Mouse (Mus musculus) erythroblast, adult 5-6 weeks (primary cell): Measurements from ENCODE around the gene Sncb. TPM values are rescaled to one million over a fixed set of nuclear protein-coding genes. Genes with fewer than 3 reads are reported as not detected.
"Not testable (repeated sequence)": the region's sequence is repeated elsewhere in the genome, so short reads cannot be mapped to it uniquely, and the experiment has no call there.

Experiments
- ATAC-seq: replicated peaks from 2 replicates; pipeline ENCODE4 v1.8.0; 2016; ENCODE audit warnings: moderate number of reproducible peaks, mild to moderate bottlenecking, moderate TSS enrichment, inconsistent platforms; ENCODE audit not compliant: poor library complexity, low FRiP score, severe bottlenecking
- total RNA-seq, 2 experiments: library from RNA; stranded (forward) in 1 of 2; stranded (reverse) in 1 of 2; fragments of 150-400 nt in 1 of 2; fragments of 200-764, 138-1000 nt in 1 of 2; gene quantifications; 2 replicates each; pipeline versions ENCODE4 v1.2.3 to v1.2.4; 2015 to 2017; ENCODE audit warnings: low replicate concordance in 2 of 2

Gene Sncb
- total RNA-seq, 2 experiments from 2014 or later: not detected

- not testable (repeated sequence) for ATAC-seq
Observed at GRCm38 (mm10) chr13:54787591-54787990, 21.2 kb upstream of the Sncb start.

GRCm38 (mm10) chr13:54783698-54784097, 17.3 kb upstream of the Sncb start, which contains the start of gene Eif4e1b:
TSS of gene Eif4e1b (plus strand) at chr13:54783998.
- no peak for ATAC-seq

DNA sequence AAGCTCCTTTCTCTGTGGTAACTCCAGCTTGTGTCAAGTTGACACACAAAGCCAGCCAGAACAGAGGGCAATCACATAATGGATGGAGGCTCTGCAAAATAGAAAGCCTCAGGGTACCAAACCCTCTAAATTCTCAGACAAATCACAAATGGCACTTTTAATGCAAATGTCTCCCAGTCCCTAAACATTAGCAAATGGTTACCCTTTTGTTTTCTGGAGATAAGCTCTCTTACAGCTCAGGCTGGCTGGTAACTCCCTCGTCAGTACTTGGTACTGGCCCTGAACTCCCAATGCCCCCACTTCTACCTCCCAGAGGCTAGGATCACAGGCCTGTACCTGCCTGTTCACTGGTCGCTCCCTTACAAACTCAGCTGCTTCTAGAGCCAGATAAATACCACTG, 16.8 kb upstream of the Sncb start:
- ATAC-seq: no peak

DNA sequence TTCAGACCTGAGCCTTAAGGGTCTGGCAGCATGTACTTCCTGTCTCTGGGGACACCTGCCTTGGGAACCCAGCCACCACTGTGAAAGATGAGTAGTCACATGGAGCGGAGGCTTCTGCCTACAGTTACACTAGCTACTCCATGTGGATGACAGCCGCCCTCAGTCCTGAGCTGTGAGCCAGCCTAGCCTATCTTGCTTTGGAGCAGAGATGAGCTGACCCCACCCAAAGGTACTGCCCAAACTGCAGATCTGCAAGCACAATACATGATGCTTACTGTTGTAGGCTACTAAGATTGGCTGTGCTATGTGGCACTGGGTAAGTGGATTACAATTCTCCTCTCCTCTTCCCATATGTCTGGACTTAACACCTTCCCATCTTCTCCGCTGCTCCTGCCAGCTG, 14.7 kb upstream of the Sncb start:
- ATAC-seq: no peak

- no peak for ATAC-seq
Observed at GRCm38 (mm10) chr13:54780592-54780991, 14.2 kb upstream of the Sncb start.

- ATAC-seq: no peak
Observed at GRCm38 (mm10) chr13:54767012-54767411, 617 bp upstream of the Sncb start.

GRCm38 (mm10) chr13:54765281-54766191, 859 bp downstream of the Sncb start:
- ATAC-seq: no peak

- ATAC-seq: no peak
Observed at GRCm38 (mm10) chr13:54760906-54761305, 5.5 kb downstream of the Sncb start.

GRCm38 (mm10) chr13:54760164-54760795, 6.1 kb downstream of the Sncb start:
- no peak for ATAC-seq

DNA sequence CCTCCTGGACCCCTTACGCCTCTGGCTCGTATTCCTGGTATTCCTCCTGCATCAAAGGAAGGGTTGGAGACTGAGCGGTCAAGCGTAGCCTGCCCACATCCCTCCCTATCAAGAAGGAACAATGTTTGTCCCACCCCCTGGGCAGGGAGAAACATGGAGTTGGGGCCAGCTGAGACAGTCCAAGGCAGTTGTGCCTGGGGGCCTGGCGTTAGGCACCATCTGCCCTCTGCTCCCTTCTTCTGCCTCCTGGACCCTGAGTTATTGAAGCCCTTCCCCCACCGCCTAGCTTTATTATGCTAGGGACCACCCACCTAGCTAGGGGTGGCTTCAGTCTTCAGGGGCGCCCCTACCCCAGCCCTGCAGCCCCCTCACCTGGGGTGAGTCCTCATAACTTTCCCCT, 6.9 kb downstream of the Sncb start:
- ATAC-seq: no peak

DNA sequence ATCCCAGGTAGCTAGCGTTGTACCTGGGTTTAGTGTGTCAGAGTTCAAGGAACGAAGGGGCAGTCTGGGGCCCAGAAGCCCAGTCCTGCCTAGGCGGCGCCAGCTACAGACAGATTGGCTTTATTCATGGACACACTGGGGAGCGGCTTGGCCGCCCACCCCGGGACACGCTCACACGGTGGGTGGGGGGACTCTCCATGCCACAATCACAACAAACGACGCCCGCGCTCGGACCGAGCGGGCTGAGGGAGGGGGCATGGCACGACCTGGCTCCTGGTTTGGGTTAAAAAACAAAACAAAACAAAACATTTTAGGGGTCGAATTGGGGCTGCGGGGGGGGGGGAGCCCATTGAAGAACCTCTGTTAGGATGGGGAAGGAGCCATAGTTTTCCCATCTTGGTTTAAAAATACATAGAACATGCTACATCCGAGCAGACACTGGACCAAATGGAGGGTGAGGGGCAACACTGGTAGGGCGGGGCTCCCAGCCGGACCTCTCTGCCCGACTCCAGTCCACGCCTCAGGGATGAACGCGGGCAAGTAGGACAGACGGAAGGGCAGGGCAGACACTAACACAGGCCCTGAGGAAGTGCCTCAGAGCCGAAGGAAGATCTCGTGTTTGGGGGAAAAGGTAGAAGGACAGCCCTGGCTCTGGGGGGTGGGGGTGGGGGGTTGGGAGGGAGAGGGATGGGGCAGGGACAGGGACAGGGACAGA, 7.5 kb downstream of the Sncb start:
- no peak for ATAC-seq

GRCm38 (mm10) chr13:54758045-54758755, 8.2 kb downstream of the Sncb start:
- peak; percentile 64; the same call in 1 of the 2 replicates for ATAC-seq

- ATAC-seq: no peak
Observed at GRCm38 (mm10) chr13:54757093-54757830, 9.1 kb downstream of the Sncb start.

DNA sequence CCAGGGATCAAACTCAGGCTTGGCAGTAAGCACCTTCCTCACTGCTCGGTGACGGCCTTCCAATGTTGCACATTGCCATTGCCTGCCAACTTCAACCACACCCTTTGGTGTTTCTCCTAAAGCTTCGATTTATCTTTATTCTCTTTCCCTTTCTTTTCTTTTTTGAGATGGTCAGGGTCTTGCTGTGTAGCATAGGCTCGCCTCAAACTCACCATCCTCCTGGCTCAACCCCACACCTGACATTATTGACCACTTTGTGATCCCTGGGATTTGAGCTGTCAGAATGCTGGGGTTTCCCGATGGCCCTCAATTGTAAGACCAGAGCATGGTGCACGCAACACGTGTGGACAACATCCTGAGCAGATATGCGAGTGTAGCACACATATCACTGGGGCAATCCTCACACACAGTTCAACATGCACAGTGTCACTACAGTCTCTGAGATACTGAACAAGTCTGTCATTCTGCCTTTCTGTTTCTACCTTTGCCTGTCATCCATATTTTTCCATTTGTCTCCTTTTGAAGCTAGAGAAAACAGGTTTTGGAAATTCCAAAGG, 10.2 kb downstream of the Sncb start:
- no peak for ATAC-seq

- no peak for ATAC-seq
Observed at GRCm38 (mm10) chr13:54755201-54755830, 11.1 kb downstream of the Sncb start.

DNA sequence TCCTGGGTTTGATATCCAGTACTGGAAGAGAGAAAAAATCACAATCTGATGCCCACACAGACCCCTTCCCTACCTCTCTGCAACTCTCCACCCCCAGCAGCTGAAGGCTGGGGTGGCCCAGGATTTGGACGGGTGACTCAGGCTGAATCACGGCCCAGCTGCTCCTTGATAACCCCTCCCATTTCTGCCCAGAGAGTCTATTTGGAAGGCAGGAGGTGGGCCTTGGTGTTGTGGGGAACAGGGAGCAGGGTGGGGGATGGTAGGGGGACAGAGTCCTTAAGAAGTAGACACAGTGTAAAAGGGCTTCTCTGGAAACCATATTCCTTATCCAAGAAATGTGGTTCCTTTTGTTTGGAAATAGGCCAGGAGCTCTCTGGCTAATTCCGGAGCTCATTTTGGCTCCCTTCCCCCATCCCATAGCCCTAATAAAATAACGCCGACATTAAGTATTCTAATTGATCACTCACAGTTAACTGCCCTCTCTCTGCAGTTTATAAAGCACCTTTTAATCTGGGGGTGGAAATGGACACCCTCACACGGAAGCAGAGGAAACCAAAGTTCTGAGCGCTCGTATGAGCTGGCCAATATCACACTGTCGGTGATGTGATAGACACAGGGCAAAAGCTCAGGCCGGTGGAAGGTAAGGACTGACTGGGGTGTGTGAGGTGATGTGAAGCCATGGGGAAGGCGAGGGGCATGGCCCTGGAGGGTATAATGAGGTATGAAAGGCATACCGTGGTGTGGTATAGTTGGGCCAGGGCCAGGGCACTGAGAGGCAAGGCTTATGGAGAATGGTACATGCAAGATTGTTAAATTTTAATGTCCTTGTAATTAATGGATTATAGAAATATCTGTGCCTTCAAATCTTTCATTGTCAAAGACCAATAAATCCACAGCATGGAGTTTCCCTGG, 12.0 kb downstream of the Sncb start:
- ATAC-seq: no peak

DNA sequence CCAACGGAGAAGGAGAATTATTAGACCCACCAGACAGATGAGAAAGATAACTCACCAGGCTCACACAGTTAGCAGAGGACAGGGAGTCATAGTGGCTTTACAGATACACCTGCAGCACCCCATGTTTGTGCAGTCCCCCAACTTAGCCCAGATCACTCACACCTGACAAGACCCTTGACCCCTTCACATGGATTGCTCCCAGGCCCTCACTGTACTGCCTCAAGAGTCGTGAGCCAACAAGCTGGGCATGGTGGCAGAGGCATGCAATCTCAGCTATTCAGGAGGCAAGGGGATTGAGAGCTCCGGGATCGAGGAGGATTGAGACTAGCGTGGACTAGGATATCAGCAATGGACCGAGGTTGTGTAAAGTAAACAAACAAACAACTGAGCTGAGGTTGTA, 12.7 kb downstream of the Sncb start:
- no peak for ATAC-seq
